ENCODE assay signal across 17 mouse cellular contexts in genomic region chr13:115508646-115509045, GRCm38 (mm10).
DNase-seq lines count a peak whose midpoint lies in the region; ATAC-seq and TF ChIP-seq lines count a peak whose summit lies in the region.
"Had no signal": no experiment of that assay in that cellular context is flagged by ENCODE, and none has a peak within 500 bp of the region (broad histone marks: within the 10 kb centered on the region; RNA-seq: fewer than 3 reads in every experiment).

No protein-coding gene starts in this region.

- H3K36me3 ChIP-seq in kidney, embryonic 14.5 days (ENCODE audit: control insufficient read depth, insufficient read depth, low read length): no peaks in the 10 kb centered on the region
- H3K36me3 ChIP-seq in kidney, adult 2 months (ENCODE audit: control insufficient read depth, insufficient read depth, low read length): no peaks in the 10 kb centered on the region
- no peaks in the 10 kb centered on the region for H3K36me3 ChIP-seq in hindbrain, embryonic 16.5 days (ENCODE audit: control insufficient read depth, insufficient read depth, low read length)
- H3K36me3 ChIP-seq: embryonic facial prominence, embryonic 12.5 days; lung, embryonic 15.5 days had no signal

- peak; percentile 95 for ATAC-seq in kidney, embryonic 14.5 days (ENCODE audit: low FRiP score, low TSS enrichment)
- peak; percentile 60 for ATAC-seq in hindbrain, embryonic 16.5 days
- ATAC-seq: inflammation-experienced regulatory T-cells, adult 6 months had no signal

- no peak for TF ChIP-seq POLR2A in kidney, adult 2 months (IDR thresholded peaks at IDR 0.05; ENCODE audit: low read depth, low read length)

- H3K4me1 ChIP-seq in kidney, embryonic 14.5 days (ENCODE audit: control insufficient read depth, insufficient read depth, low read length): no peaks in the 10 kb centered on the region
- no peaks in the 10 kb centered on the region for H3K4me1 ChIP-seq in kidney, adult 2 months (ENCODE audit: control insufficient read depth, insufficient read depth, low read length)
- H3K4me1 ChIP-seq in hindbrain, embryonic 16.5 days (ENCODE audit: control insufficient read depth, insufficient read depth, low read depth, low read length): no peaks in the 10 kb centered on the region
- H3K4me1 ChIP-seq: embryonic facial prominence, embryonic 12.5 days; lung, embryonic 15.5 days; megakaryocyte, embryonic 14.5 days had no signal

- H3K9ac ChIP-seq in kidney, embryonic 14.5 days (ENCODE audit: low read depth, low read length): no peak overlapping the region
- H3K9ac ChIP-seq in hindbrain, embryonic 16.5 days (ENCODE audit: low read depth, low read length): no peak overlapping the region
- H3K9ac ChIP-seq: embryonic facial prominence, embryonic 12.5 days; lung, embryonic 15.5 days had no signal

- H3K9me3 ChIP-seq in kidney, embryonic 14.5 days (ENCODE audit: control insufficient read depth, low read length): no peaks in the 10 kb centered on the region
- peaks cover 3% of the 10 kb centered on the region; the same call in 1 of the 2 replicates for H3K9me3 ChIP-seq in hindbrain, embryonic 16.5 days (ENCODE audit: control insufficient read depth, low read length)
- H3K9me3 ChIP-seq: lung, embryonic 15.5 days had no signal

- no peak overlapping the region for H3K27ac ChIP-seq in kidney, embryonic 14.5 days (ENCODE audit: low read depth, low read length)
- H3K27ac ChIP-seq in kidney, adult 2 months (ENCODE audit: insufficient read depth, low read depth, low read length): no peak overlapping the region
- H3K27ac ChIP-seq in hindbrain, embryonic 16.5 days (ENCODE audit: low read depth, low read length): no peak overlapping the region
- H3K27ac ChIP-seq: embryonic facial prominence, embryonic 12.5 days; gastrocnemius, adult 2 months; heart, adult 2 months; lung, embryonic 15.5 days had no signal

- no peak overlapping the region for H3K4me3 ChIP-seq in kidney, embryonic 14.5 days (ENCODE audit: low read length)
- no peak overlapping the region for H3K4me3 ChIP-seq in kidney, adult 2 months (ENCODE audit: insufficient read depth, low read depth, low read length)
- no peak overlapping the region for H3K4me3 ChIP-seq in hindbrain, embryonic 16.5 days (ENCODE audit: low read length)
- H3K4me3 ChIP-seq: embryonic facial prominence, embryonic 12.5 days; gastrocnemius, adult 2 months; heart, adult 2 months; lung, embryonic 15.5 days; megakaryocyte, embryonic 14.5 days had no signal

- H3K4me2 ChIP-seq in kidney, embryonic 14.5 days (replicated peaks; ENCODE audit: low read depth, low read length): no peak overlapping the region
- no peak overlapping the region for H3K4me2 ChIP-seq in hindbrain, embryonic 16.5 days (ENCODE audit: low read length)
- H3K4me2 ChIP-seq: embryonic facial prominence, embryonic 12.5 days; liver, embryonic 11.5 days; lung, embryonic 15.5 days had no signal

- WGBS in kidney, embryonic 14.5 days: 21% methylated on average over 3 of the region's 3 CpGs
- WGBS in kidney, adult 2 months: 7% methylated on average over 3 of the region's 3 CpGs
- 27% methylated on average over 3 of the region's 3 CpGs for WGBS in hindbrain, embryonic 16.5 days

- no peaks in the 10 kb centered on the region for H3K27me3 ChIP-seq in kidney, embryonic 14.5 days (ENCODE audit: control insufficient read depth, insufficient read depth, low read length)
- no peaks in the 10 kb centered on the region for H3K27me3 ChIP-seq in kidney, adult 2 months (replicated peaks; ENCODE audit: control insufficient read depth, insufficient read depth, low read length)
- no peaks in the 10 kb centered on the region for H3K27me3 ChIP-seq in hindbrain, embryonic 16.5 days (replicated peaks; ENCODE audit: control insufficient read depth, insufficient read depth, low read length)
- H3K27me3 ChIP-seq: embryonic facial prominence, embryonic 12.5 days; lung, embryonic 15.5 days; megakaryocyte, embryonic 14.5 days had no signal

- DNase-seq in kidney, adult 2 months: no peak
- DNase-seq in right cerebral cortex, adult 2 months (ENCODE audit: low spot score in 2 of 2): peak; percentile 4 to 6
- DNase-seq in right cerebral cortex, postnatal 36 days (ENCODE audit: low spot score in 2 of 2): no peak
- peak; percentile 6 for DNase-seq in telencephalon, adult 2 months (ENCODE audit: low read depth, low spot score)
- DNase-seq in spleen, postnatal 14 days (ENCODE audit: low spot score in 2 of 2): no peak
- no peak for DNase-seq in yolk sac, embryonic 10.5 days (ENCODE audit: low spot score)
- DNase-seq: cerebellum, adult 18-20 months; gastrocnemius, adult 2 months; heart, adult 2 months; left cerebral cortex, postnatal 4 days had no signal

- no peak for TF ChIP-seq CTCF in kidney, adult 2 months (conservative IDR thresholded peaks at IDR 0.05; ENCODE audit: insufficient read depth, insufficient read length, low read depth, low read length)

Comparison
In these comparisons a context has a peak if more than half of its experiments do, and no peak if none do; other contexts are left out.
1. DNase-seq: peak in right cerebral cortex, adult 2 months (2 of 2) and telencephalon, adult 2 months (single experiment); none in kidney, adult 2 months (single experiment), right cerebral cortex, postnatal 36 days (0 of 2), spleen, postnatal 14 days (0 of 2) and yolk sac, embryonic 10.5 days (single experiment).